Mouse (Mus musculus): ENCODE data around the gene Farp1. TPM values are rescaled to one million over a fixed set of nuclear protein-coding genes. Genes with fewer than 3 reads are reported as not detected.

The Farp1 gene
- total RNA-seq, 1 experiment, result 8.6 TPM

- H3K27ac ChIP-seq (ENCODE audit: insufficient read depth, low read depth, low read length, poor library complexity, severe bottlenecking), result no peak overlapping the region
- no peaks in the 10 kb centered on the region for H3K36me3 ChIP-seq (ENCODE audit: control insufficient read depth, insufficient read depth, low read length, poor library complexity, severe bottlenecking)
- H3K9ac ChIP-seq (ENCODE audit: insufficient read depth, low read depth, low read length, poor library complexity, severe bottlenecking), result no peak overlapping the region
- in situ Hi-C loops (cut with MboI; ENCODE audit: low sequenced_read_pairs in 2 of 2, unreplicated experiment in 2 of 2), result no loop called here
- H3K4me3 ChIP-seq (ENCODE audit: insufficient read depth in 1 of 2, low read depth in 1 of 2, low read length in 2 of 2, poor library complexity in 1 of 2, severe bottlenecking in 1 of 2), result no peak overlapping the region
- H3K4me1 ChIP-seq (ENCODE audit: control insufficient read depth in 2 of 2, insufficient read depth in 2 of 2, low read length in 2 of 2, poor library complexity in 1 of 2), result peaks cover 0 to 11% of the 10 kb centered on the region in 2 experiments; a peak in 1 of 4 replicates
- no peak for TF ChIP-seq HCFC1 (IDR thresholded peaks at IDR 0.05; ENCODE audit: borderline replicate concordance, insufficient read depth, low read length)
- no peak for TF ChIP-seq CHD2 (IDR thresholded peaks at IDR 0.05; ENCODE audit: low read depth, low read length)
- TF ChIP-seq ZC3H11A (IDR thresholded peaks at IDR 0.05; ENCODE audit: borderline replicate concordance, low read depth, low read length), result no peak
- TF ChIP-seq MAFK (IDR thresholded peaks at IDR 0.05; ENCODE audit: insufficient read depth, low read depth, low read length), result no peak
- no peak for TF ChIP-seq ZNF384 (IDR thresholded peaks at IDR 0.05; ENCODE audit: low read depth, low read length)
- DNase-seq (ENCODE audit: low read depth, low spot score), result no peak
- no peaks in the 10 kb centered on the region for H3K9me3 ChIP-seq (ENCODE audit: control insufficient read depth, insufficient read depth, low read depth, low read length)
Measured at GRCm38 (mm10) chr14:121144496-121144895, 109.5 kb downstream of the Farp1 start.

DNA sequence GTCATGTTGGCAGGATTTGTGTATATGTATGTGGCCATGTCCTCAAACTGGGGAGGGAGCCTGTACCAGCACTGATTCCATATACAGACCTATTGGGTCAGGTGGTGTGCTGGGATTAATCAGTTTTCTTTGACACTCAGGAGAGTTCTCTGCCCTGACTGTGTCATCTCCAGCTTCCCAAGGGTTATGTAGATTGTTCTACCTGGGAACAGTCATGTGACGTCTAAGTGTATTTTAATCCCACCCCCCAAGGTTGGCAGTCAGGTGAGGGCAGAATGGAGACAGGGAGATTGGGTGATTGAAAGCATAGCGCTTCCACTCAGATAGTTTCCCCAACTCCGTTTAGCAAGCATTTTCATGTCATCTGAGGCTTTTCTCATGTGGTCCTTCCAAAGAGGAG lies 110.3 kb downstream of the Farp1 start:
- H3K9ac ChIP-seq (ENCODE audit: insufficient read depth, low read depth, low read length, poor library complexity, severe bottlenecking), result no peak overlapping the region
- H3K9me3 ChIP-seq (ENCODE audit: control insufficient read depth, insufficient read depth, low read depth, low read length), result no peaks in the 10 kb centered on the region
- H3K4me1 ChIP-seq (ENCODE audit: control insufficient read depth in 2 of 2, insufficient read depth in 2 of 2, low read length in 2 of 2, poor library complexity in 1 of 2), result peaks cover 0 to 11% of the 10 kb centered on the region in 2 experiments; a peak in 1 of 4 replicates
- H3K36me3 ChIP-seq (ENCODE audit: control insufficient read depth, insufficient read depth, low read length, poor library complexity, severe bottlenecking), result no peaks in the 10 kb centered on the region
- TF ChIP-seq ZC3H11A (IDR thresholded peaks at IDR 0.05; ENCODE audit: borderline replicate concordance, low read depth, low read length), result no peak
- no peak overlapping the region for H3K4me3 ChIP-seq (ENCODE audit: insufficient read depth in 1 of 2, low read depth in 1 of 2, low read length in 2 of 2, poor library complexity in 1 of 2, severe bottlenecking in 1 of 2)
- no peak overlapping the region for H3K27ac ChIP-seq (ENCODE audit: insufficient read depth, low read depth, low read length, poor library complexity, severe bottlenecking)
- in situ Hi-C loops (cut with MboI; ENCODE audit: low sequenced_read_pairs in 2 of 2, unreplicated experiment in 2 of 2), result no loop called here
- no peak for DNase-seq (ENCODE audit: low read depth, low spot score)

DNA sequence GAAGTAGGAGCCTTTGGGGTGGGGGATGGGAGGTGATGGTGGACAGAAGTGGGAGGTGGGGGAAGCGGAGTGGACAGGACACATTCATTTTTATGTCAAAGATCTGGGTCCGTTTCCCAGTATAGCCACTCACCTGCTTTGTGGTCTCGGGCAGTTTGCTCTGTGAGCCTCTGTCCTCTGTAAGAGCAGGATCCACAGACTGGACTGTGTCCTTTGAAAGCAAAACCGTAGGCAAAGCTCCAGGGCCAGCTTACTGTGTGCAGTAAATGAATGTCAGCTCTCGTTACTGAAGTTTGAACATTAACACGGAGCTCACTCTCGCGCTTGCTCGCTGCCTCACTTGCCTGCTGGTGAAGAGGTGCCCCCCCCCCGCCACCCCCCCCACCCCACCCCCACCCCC lies 110.7 kb downstream of the Farp1 start:
- TF ChIP-seq MAFK (IDR thresholded peaks at IDR 0.05; ENCODE audit: insufficient read depth, low read depth, low read length) (no peak), HCFC1 (IDR thresholded peaks at IDR 0.05; ENCODE audit: borderline replicate concordance, insufficient read depth, low read length) (no peak), ZNF384 (IDR thresholded peaks at IDR 0.05; ENCODE audit: low read depth, low read length) (no peak), CHD2 (IDR thresholded peaks at IDR 0.05; ENCODE audit: low read depth, low read length) (no peak), ZC3H11A (IDR thresholded peaks at IDR 0.05; ENCODE audit: borderline replicate concordance, low read depth, low read length) (no peak)
- Histone ChIP-seq H3K4me1 (ENCODE audit: control insufficient read depth in 2 of 2, insufficient read depth in 2 of 2, low read length in 2 of 2, poor library complexity in 1 of 2) (peaks cover 0 to 11% of the 10 kb centered on the region in 2 experiments; a peak in 1 of 4 replicates), H3K9ac (ENCODE audit: insufficient read depth, low read depth, low read length, poor library complexity, severe bottlenecking) (no peak overlapping the region), H3K4me3 (ENCODE audit: insufficient read depth in 1 of 2, low read depth in 1 of 2, low read length in 2 of 2, poor library complexity in 1 of 2, severe bottlenecking in 1 of 2) (no peak overlapping the region), H3K9me3 (ENCODE audit: control insufficient read depth, insufficient read depth, low read depth, low read length) (no peaks in the 10 kb centered on the region), H3K27ac (ENCODE audit: insufficient read depth, low read depth, low read length, poor library complexity, severe bottlenecking) (no peak overlapping the region), H3K36me3 (ENCODE audit: control insufficient read depth, insufficient read depth, low read length, poor library complexity, severe bottlenecking) (no peaks in the 10 kb centered on the region)
- no peak for DNase-seq (ENCODE audit: low read depth, low spot score)
- in situ Hi-C loops (cut with MboI; ENCODE audit: low sequenced_read_pairs in 2 of 2, unreplicated experiment in 2 of 2), result no loop called here

DNA sequence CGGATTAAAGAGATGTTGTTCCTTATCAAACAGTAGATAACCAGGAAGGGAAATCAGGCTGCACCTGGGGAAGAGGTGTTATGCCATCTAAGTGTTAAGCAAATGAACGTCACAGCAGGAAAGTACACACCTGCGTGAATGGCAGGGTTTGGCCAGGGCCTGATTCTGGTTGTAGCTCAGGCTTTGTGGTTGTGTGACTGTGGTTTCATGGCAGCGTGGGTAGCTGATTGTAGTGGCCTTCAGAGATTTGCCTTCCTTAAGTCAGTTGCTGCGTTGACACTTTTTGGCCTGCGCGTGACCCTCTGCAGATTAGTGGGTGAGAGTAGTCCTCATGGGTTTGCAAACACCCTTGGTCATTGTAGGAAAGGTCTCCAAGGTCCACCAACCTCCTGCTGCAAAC lies 111.2 kb downstream of the Farp1 start:
- Histone ChIP-seq H3K9me3 (ENCODE audit: control insufficient read depth, insufficient read depth, low read depth, low read length) (no peaks in the 10 kb centered on the region), H3K4me1 (ENCODE audit: control insufficient read depth in 2 of 2, insufficient read depth in 2 of 2, low read length in 2 of 2, poor library complexity in 1 of 2) (peaks cover 0 to 14% of the 10 kb centered on the region in 2 experiments; a peak in 1 of 4 replicates), H3K4me3 (ENCODE audit: insufficient read depth in 1 of 2, low read depth in 1 of 2, low read length in 2 of 2, poor library complexity in 1 of 2, severe bottlenecking in 1 of 2) (no peak overlapping the region), H3K36me3 (ENCODE audit: control insufficient read depth, insufficient read depth, low read length, poor library complexity, severe bottlenecking) (no peaks in the 10 kb centered on the region), H3K9ac (ENCODE audit: insufficient read depth, low read depth, low read length, poor library complexity, severe bottlenecking) (no peak overlapping the region), H3K27ac (ENCODE audit: insufficient read depth, low read depth, low read length, poor library complexity, severe bottlenecking) (no peak overlapping the region)
- DNase-seq (ENCODE audit: low read depth, low spot score), result no peak
- in situ Hi-C loops (cut with MboI; ENCODE audit: low sequenced_read_pairs in 2 of 2, unreplicated experiment in 2 of 2), result no loop called here
- TF ChIP-seq HCFC1 (IDR thresholded peaks at IDR 0.05; ENCODE audit: borderline replicate concordance, insufficient read depth, low read length) (no peak), MAFK (IDR thresholded peaks at IDR 0.05; ENCODE audit: insufficient read depth, low read depth, low read length) (no peak), CHD2 (IDR thresholded peaks at IDR 0.05; ENCODE audit: low read depth, low read length) (no peak), ZNF384 (IDR thresholded peaks at IDR 0.05; ENCODE audit: low read depth, low read length) (no peak)

DNA sequence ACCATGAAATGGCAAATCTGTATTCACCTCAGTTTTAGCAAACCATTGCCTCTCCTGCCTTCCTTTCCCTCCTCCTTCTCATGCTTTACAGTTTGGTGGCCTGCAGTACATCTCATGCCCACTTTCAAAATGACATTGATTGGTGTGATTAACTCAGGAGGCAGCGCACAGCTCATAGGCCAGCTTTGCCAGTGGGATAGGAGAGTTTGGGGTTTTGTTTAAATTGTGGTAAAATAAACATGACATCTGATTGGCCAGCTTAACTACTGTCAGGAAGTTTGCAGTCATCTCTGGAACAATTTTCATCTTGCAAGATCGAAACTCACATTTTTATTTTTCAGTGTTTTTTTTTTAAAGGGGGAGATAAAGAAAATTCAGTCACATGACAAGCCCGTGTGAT lies 112.0 kb downstream of the Farp1 start:
- H3K36me3 ChIP-seq (ENCODE audit: control insufficient read depth, insufficient read depth, low read length, poor library complexity, severe bottlenecking), result no peaks in the 10 kb centered on the region
- H3K9me3 ChIP-seq (ENCODE audit: control insufficient read depth, insufficient read depth, low read depth, low read length), result no peaks in the 10 kb centered on the region
- no peak overlapping the region for H3K9ac ChIP-seq (ENCODE audit: insufficient read depth, low read depth, low read length, poor library complexity, severe bottlenecking)
- no peak for DNase-seq (ENCODE audit: low read depth, low spot score)
- TF ChIP-seq HCFC1 (IDR thresholded peaks at IDR 0.05; ENCODE audit: borderline replicate concordance, insufficient read depth, low read length) (no peak), ZNF384 (IDR thresholded peaks at IDR 0.05; ENCODE audit: low read depth, low read length) (no peak), CHD2 (IDR thresholded peaks at IDR 0.05; ENCODE audit: low read depth, low read length) (no peak), ZC3H11A (IDR thresholded peaks at IDR 0.05; ENCODE audit: borderline replicate concordance, low read depth, low read length) (no peak), MAFK (IDR thresholded peaks at IDR 0.05; ENCODE audit: insufficient read depth, low read depth, low read length) (no peak)
- in situ Hi-C loops (cut with MboI; ENCODE audit: low sequenced_read_pairs in 2 of 2, unreplicated experiment in 2 of 2), result no loop called here
- no peak overlapping the region for H3K4me3 ChIP-seq (ENCODE audit: insufficient read depth in 1 of 2, low read depth in 1 of 2, low read length in 2 of 2, poor library complexity in 1 of 2, severe bottlenecking in 1 of 2)
- H3K27ac ChIP-seq (ENCODE audit: insufficient read depth, low read depth, low read length, poor library complexity, severe bottlenecking), result no peak overlapping the region
- peaks cover 0 to 14% of the 10 kb centered on the region in 2 experiments; a peak in 1 of 4 replicates for H3K4me1 ChIP-seq (ENCODE audit: control insufficient read depth in 2 of 2, insufficient read depth in 2 of 2, low read length in 2 of 2, poor library complexity in 1 of 2)

Data from ES-E14 (cell line).